In genomic region chr17:46889450-46890084, GRCm38 (mm10) we compare ENCODE assay signal across 8 mouse cellular contexts. TPM values are rescaled to one million over a fixed set of nuclear protein-coding genes. Genes with fewer than 3 reads are reported as not detected.
A peak's percentile ranks its signal among the peaks of the same experiment; 100 is the strongest.
DNase-seq lines count a peak whose midpoint lies in the region; ATAC-seq and TF ChIP-seq lines count a peak whose summit lies in the region.

No protein-coding gene starts in this region.

- no peaks in the 10 kb centered on the region for H3K27me3 ChIP-seq in forebrain, embryonic 10.5 days (ENCODE audit: poor library complexity, severe bottlenecking)
- H3K27me3 ChIP-seq in heart, embryonic 14.5 days (ENCODE audit: control insufficient read depth, insufficient read depth, low read length): no peaks in the 10 kb centered on the region
- H3K27me3 ChIP-seq in liver, embryonic 14.5 days (ENCODE audit: control insufficient read depth, insufficient read depth, low read length): no peaks in the 10 kb centered on the region
- H3K27me3 ChIP-seq in stomach, embryonic 15.5 days (replicated peaks): no peaks in the 10 kb centered on the region

- H3K36me3 ChIP-seq in forebrain, embryonic 10.5 days (replicated peaks): peaks cover 23% of the 10 kb centered on the region
- H3K36me3 ChIP-seq in heart, embryonic 14.5 days (ENCODE audit: control insufficient read depth, insufficient read depth, low read length): peaks cover 6% of the 10 kb centered on the region; the same call in 1 of the 2 replicates
- no peaks in the 10 kb centered on the region for H3K36me3 ChIP-seq in liver, embryonic 14.5 days (replicated peaks; ENCODE audit: control insufficient read depth, insufficient read depth, low read depth)
- H3K36me3 ChIP-seq in stomach, embryonic 15.5 days: no peaks in the 10 kb centered on the region

- H3K4me2 ChIP-seq in heart, embryonic 14.5 days (ENCODE audit: low read length): peak overlapping the region; percentile 92
- H3K4me2 ChIP-seq in liver, embryonic 14.5 days (ENCODE audit: low read depth): peak overlapping the region; percentile 94
- H3K4me2 ChIP-seq in stomach, embryonic 15.5 days: peak overlapping the region; percentile 92

- H3K9ac ChIP-seq in heart, embryonic 14.5 days (ENCODE audit: low read length): peak overlapping the region; percentile 78
- H3K9ac ChIP-seq in liver, embryonic 14.5 days (replicated peaks): peak overlapping the region; percentile 65
- H3K9ac ChIP-seq in stomach, embryonic 15.5 days: peak overlapping the region; percentile 71

- WGBS in forebrain, embryonic 10.5 days: under 1% methylated on average over 44 of the region's 44 CpGs
- WGBS in heart, embryonic 14.5 days: under 1% methylated on average over 44 of the region's 44 CpGs
- under 1% methylated on average over 44 of the region's 44 CpGs for WGBS in liver, embryonic 14.5 days (ENCODE audit: insufficient replicate concordance)
- under 1% methylated on average over 44 of the region's 44 CpGs for WGBS in stomach, embryonic 15.5 days

- TF ChIP-seq EP300 in liver, embryonic 14.5 days (IDR thresholded peaks at IDR 0.05; ENCODE audit: low read depth): no peak

- H3K4me1 ChIP-seq in forebrain, embryonic 10.5 days: peaks cover 47% of the 10 kb centered on the region
- peaks cover 18 to 41% of the 10 kb centered on the region in 2 experiments for H3K4me1 ChIP-seq in heart, embryonic 14.5 days (ENCODE audit: control insufficient read depth in 2 of 2, insufficient read depth in 2 of 2, low read length in 2 of 2)
- peaks cover 28 to 41% of the 10 kb centered on the region in 2 experiments for H3K4me1 ChIP-seq in liver, embryonic 14.5 days (replicated peaks; ENCODE audit: control insufficient read depth in 2 of 2, insufficient read depth in 2 of 2, low read length in 1 of 2)
- peaks cover 28% of the 10 kb centered on the region for H3K4me1 ChIP-seq in stomach, embryonic 15.5 days

- no peak for TF ChIP-seq CTCF in liver, embryonic 14.5 days (IDR thresholded peaks at IDR 0.05; ENCODE audit: low read depth)

- DNase-seq in CD4-positive, CD25-positive, alpha-beta regulatory T cell, adult 2 months (ENCODE audit: low read depth, low spot score): peak; percentile 72
- DNase-seq in c-Kit-positive CD71-positive TER-119-negative erythroid progenitor cells, embryonic 14.5 days (ENCODE audit: low read depth): peak; percentile 28
- DNase-seq in forebrain, embryonic 10.5 days (ENCODE audit: extremely low spot score, low spot score): peak; percentile 75
- DNase-seq in kidney, postnatal 14 days: peak; percentile 89
- DNase-seq in liver, embryonic 14.5 days (ENCODE audit: low read depth in 3 of 3, low spot score in 3 of 3): peak in 1 of 3 experiments; percentile 47
- peak; percentile 71 for DNase-seq in neural tube, embryonic 10.5 days (ENCODE audit: extremely low spot score, low spot score)

- H3K4me3 ChIP-seq in forebrain, embryonic 10.5 days: peak overlapping the region; percentile 91
- peak overlapping the region; percentile 69 to 96 for H3K4me3 ChIP-seq in heart, embryonic 14.5 days (ENCODE audit: control insufficient read depth in 1 of 2, insufficient read depth in 1 of 2, low read depth in 1 of 2, low read length in 2 of 2)
- peak overlapping the region; percentile 74 to 79 for H3K4me3 ChIP-seq in liver, embryonic 14.5 days (ENCODE audit: insufficient read depth in 1 of 2, low read depth in 2 of 2, low read length in 2 of 2)
- H3K4me3 ChIP-seq in stomach, embryonic 15.5 days (replicated peaks): peak overlapping the region; percentile 66

- no peaks in the 10 kb centered on the region for H3K9me3 ChIP-seq in forebrain, embryonic 10.5 days
- H3K9me3 ChIP-seq in heart, embryonic 14.5 days (ENCODE audit: control insufficient read depth, low read length): no peaks in the 10 kb centered on the region
- H3K9me3 ChIP-seq in liver, embryonic 14.5 days (ENCODE audit: control insufficient read depth, low read length): no peaks in the 10 kb centered on the region
- H3K9me3 ChIP-seq in stomach, embryonic 15.5 days: no peaks in the 10 kb centered on the region

- H3K27ac ChIP-seq in forebrain, embryonic 10.5 days: peak overlapping the region; percentile 94
- H3K27ac ChIP-seq in heart, embryonic 14.5 days (replicated peaks in 1 of 2; ENCODE audit: control insufficient read depth in 1 of 2, insufficient read depth in 1 of 2, low read depth in 2 of 2, low read length in 2 of 2): peak overlapping the region; percentile 71 to 91
- H3K27ac ChIP-seq in liver, embryonic 14.5 days: peak overlapping the region; percentile 48
- H3K27ac ChIP-seq in stomach, embryonic 15.5 days: peak overlapping the region; percentile 98

- ATAC-seq in heart, embryonic 14.5 days (ENCODE audit: insufficient number of reproducible peaks, insufficient read depth, low FRiP score, low read depth): peak; percentile 26
- ATAC-seq in liver, embryonic 14.5 days (ENCODE audit: insufficient read depth): peak; percentile 4; the same call in 1 of the 2 replicates
- ATAC-seq in stomach, embryonic 15.5 days (ENCODE audit: insufficient read depth, low FRiP score, low read depth): peak; percentile 24

RNA-seq across cellular contexts. Expression of gene Tbcc, which starts 0.9 kb away (rescaled TPM):
- polyA plus RNA-seq in forebrain, embryonic 10.5 days (2016; fragmentation: Nextera tagmentation; extraction: Ambion mirVana): 43.1 and 48.4 TPM in 2 replicates
- polyA plus RNA-seq in heart, embryonic 14.5 days (2014; fragmentation: Nextera tagmentation; extraction: Ambion mirVana): 53.1 and 54.7 TPM in 2 replicates
- polyA plus RNA-seq in liver, embryonic 14.5 days (2012; rRNA removed): 9.3 and 9.4 TPM in 2 replicates
- 21.8 and 23.1 TPM in 2 replicates for polyA plus RNA-seq in liver, embryonic 14.5 days (2014; fragmentation: Nextera tagmentation; extraction: Ambion mirVana)
- polyA plus RNA-seq in stomach, embryonic 15.5 days (2015; fragmentation: Nextera tagmentation; extraction: Ambion mirVana): 54.8 and 63.0 TPM in 2 replicates

RNA-seq across cellular contexts. Expression of gene Prph2, which starts 20.7 kb away (rescaled TPM):
- not detected in 2 replicates for polyA plus RNA-seq in forebrain, embryonic 10.5 days (2016; fragmentation: Nextera tagmentation; extraction: Ambion mirVana)
- polyA plus RNA-seq in heart, embryonic 14.5 days (2014; fragmentation: Nextera tagmentation; extraction: Ambion mirVana): not detected in 2 replicates
- not detected in 2 replicates for polyA plus RNA-seq in liver, embryonic 14.5 days (2012; rRNA removed)
- polyA plus RNA-seq in liver, embryonic 14.5 days (2014; fragmentation: Nextera tagmentation; extraction: Ambion mirVana): not detected in 2 replicates
- polyA plus RNA-seq in stomach, embryonic 15.5 days (2015; fragmentation: Nextera tagmentation; extraction: Ambion mirVana): not detected in 2 replicates

RNA-seq across cellular contexts. Expression of gene Bicral, which starts 31.3 kb away (rescaled TPM):
- polyA plus RNA-seq in forebrain, embryonic 10.5 days (2016; fragmentation: Nextera tagmentation; extraction: Ambion mirVana): 2.9 and 4.1 TPM in 2 replicates
- 6.4 and 7.4 TPM in 2 replicates for polyA plus RNA-seq in heart, embryonic 14.5 days (2014; fragmentation: Nextera tagmentation; extraction: Ambion mirVana)
- polyA plus RNA-seq in liver, embryonic 14.5 days (2012; rRNA removed): 2.5 and 3.0 TPM in 2 replicates
- polyA plus RNA-seq in liver, embryonic 14.5 days (2014; fragmentation: Nextera tagmentation; extraction: Ambion mirVana): 3.4 and 3.5 TPM in 2 replicates
- polyA plus RNA-seq in stomach, embryonic 15.5 days (2015; fragmentation: Nextera tagmentation; extraction: Ambion mirVana): 4.6 and 5.6 TPM in 2 replicates

Comparison
In these comparisons a context has a peak if more than half of its experiments do, and no peak if none do; other contexts are left out.
1. H3K27ac ChIP-seq: peak in every context shown above with its lines; median percentile 98 in stomach, embryonic 15.5 days; 94 in forebrain, embryonic 10.5 days; 81 in heart, embryonic 14.5 days; 48 in liver, embryonic 14.5 days.